Mouse (Mus musculus) liver, embryonic 14.5 days (tissue): ENCODE data around the gene Selplg. TPM values are rescaled to one million over a fixed set of nuclear protein-coding genes. Genes with fewer than 3 reads are reported as not detected.

Experiments
- ATAC-seq: fragments of 200-750 bp; cut with Nextera tagmentation; 2 replicates; pipeline ENCODE4 v1.8.0; 2017; ENCODE audit warnings: moderate number of reproducible peaks, mild to moderate bottlenecking, moderate library complexity; ENCODE audit not compliant: insufficient read depth
- DNase-seq, 3 experiments: peaks; one replicate each; pipeline ENCODE4 v3.0.0-alpha.2; 2012 to 2013; ENCODE audit warnings: low read depth in 3 of 3, low spot score in 3 of 3
- H3K27ac ChIP-seq: fragments of 300-500 bp; sonication (generic); 2 replicates; pipeline ENCODE4 v1.5.1; 2014; ENCODE audit warnings: moderate library complexity, mild to moderate bottlenecking, control low read depth, inconsistent platforms
- H3K27me3 ChIP-seq: fragments of 300-500 bp; sonication (generic); 2 replicates; pipeline ENCODE4 v1.6.1; 2014; ENCODE audit warnings: mild to moderate bottlenecking, low read length, moderate library complexity; ENCODE audit not compliant: control insufficient read depth, insufficient read depth
- H3K36me3 ChIP-seq: fragments of 300-500 bp; sonication (generic); replicated peaks from 2 replicates; pipeline ENCODE4 v1.6.1; 2014; ENCODE audit warnings: low read depth; ENCODE audit not compliant: control insufficient read depth, insufficient read depth
- H3K4me1 ChIP-seq, 2 experiments: fragments of 200-500 bp in 1 of 2; fragments of 300-500 bp in 1 of 2; sonication (generic) in 1 of 2; replicated peaks; 2 replicates each; pipeline ENCODE4 v1.6.1; 2012 to 2014; ENCODE audit warnings: antibody characterized with exemption in 1 of 2, inconsistent platforms in 1 of 2, low read length in 1 of 2; ENCODE audit not compliant: control insufficient read depth in 2 of 2, insufficient read depth in 2 of 2
- H3K4me2 ChIP-seq: fragments of 300-500 bp; sonication (generic); 2 replicates; pipeline ENCODE4 v1.6.1; 2014; ENCODE audit warnings: low read depth, mild to moderate bottlenecking, control low read depth, moderate library complexity
- H3K4me3 ChIP-seq, 2 experiments: fragments of 200-500 bp in 1 of 2; fragments of 300-500 bp in 1 of 2; sonication (generic) in 1 of 2; 2 replicates each; pipeline ENCODE4 v1.5.1; 2012 to 2014; ENCODE audit warnings: low read depth in 2 of 2, low read length in 2 of 2, mild to moderate bottlenecking in 2 of 2, control low read depth in 1 of 2, inconsistent platforms in 1 of 2, moderate library complexity in 1 of 2; ENCODE audit not compliant: insufficient read depth in 1 of 2
- H3K9ac ChIP-seq: fragments of 300-500 bp; sonication (generic); replicated peaks from 2 replicates; pipeline ENCODE4 v1.6.1; 2014; ENCODE audit warnings: mild to moderate bottlenecking, control low read depth, moderate library complexity
- H3K9me3 ChIP-seq: fragments of 300-500 bp; sonication (generic); 2 replicates; pipeline ENCODE4 v1.6.1; 2016; ENCODE audit warnings: low read length, mixed read lengths; ENCODE audit not compliant: control insufficient read depth
- CTCF ChIP-seq: IDR thresholded peaks from 2 replicates; pipeline ENCODE4 v1.5.1; 2016; ENCODE audit warnings: antibody characterized with exemption, low read depth, control low read depth
- EP300 ChIP-seq: IDR thresholded peaks from 2 replicates; pipeline ENCODE4 v1.6.1; 2016; ENCODE audit warnings: antibody characterized with exemption, low read depth
- WGBS: fragments of 180-500 bp; shearing (Covaris S2); extraction: QIAGEN DNeasy Blood & Tissue Kit; methylation state at CpG from one replicate; pipeline ENCODE4 v1.1.7; 2014; ENCODE audit not compliant: insufficient replicate concordance; 5-methylcytosine and 5-hydroxymethylcytosine counted together
- polyA plus RNA-seq, 2 experiments: library from polyadenylated mRNA; depleted of rRNA in 1 of 2; stranded (reverse) in 1 of 2; unstranded in 1 of 2; fragments of >200 nt; fragmentation: Nextera tagmentation in 1 of 2; extraction: Ambion mirVana in 1 of 2; gene quantifications; 2 replicates each; pipeline versions ENCODE4 v1.2.1 to v1.2.3; 2012 to 2014

Gene Selplg
- polyA plus RNA-seq, 2 experiments = 8.8 to 12.5 TPM

GRCm38 (mm10) chr5:113875625-113876024 lies 43.2 kb upstream of the Selplg start:
- Histone ChIP-seq H3K27me3 (no peaks in the 10 kb centered on the region), H3K9me3 (no peaks in the 10 kb centered on the region), H3K4me3 (no peak overlapping the region), H3K36me3 (no peaks in the 10 kb centered on the region), H3K4me1 (peaks cover 0 to 22% of the 10 kb centered on the region in 2 experiments; a peak in 2 of 4 replicates), H3K27ac (no peak overlapping the region), H3K4me2 (no peak overlapping the region), H3K9ac (no peak overlapping the region)
- DNase-seq (no peak), ATAC-seq (no peak)
- WGBS = 73% methylated on average over 4 of the region's 4 CpGs
- TF ChIP-seq CTCF = no peak
- TF ChIP-seq EP300 = no peak

- no peak overlapping the region for H3K9ac ChIP-seq
- peaks cover 0 to 23% of the 10 kb centered on the region in 2 experiments; a peak in 2 of 4 replicates for H3K4me1 ChIP-seq
- ATAC-seq (no peak), DNase-seq (no peak)
- WGBS = 69% methylated on average over 19 of the region's 19 CpGs
- H3K9me3 ChIP-seq = no peaks in the 10 kb centered on the region
- H3K36me3 ChIP-seq = no peaks in the 10 kb centered on the region
- no peak overlapping the region for H3K27ac ChIP-seq
- H3K27me3 ChIP-seq = no peaks in the 10 kb centered on the region
- H3K4me2 ChIP-seq = no peak overlapping the region
- H3K4me3 ChIP-seq = no peak overlapping the region
- TF ChIP-seq EP300 (no peak), CTCF (no peak)
Measured at GRCm38 (mm10) chr5:113874063-113875024, 41.9 kb upstream of the Selplg start.

- H3K4me1 ChIP-seq = peaks cover 0 to 25% of the 10 kb centered on the region in 2 experiments; a peak in 2 of 4 replicates
- H3K27ac ChIP-seq = no peak overlapping the region
- no peaks in the 10 kb centered on the region for H3K36me3 ChIP-seq
- H3K4me2 ChIP-seq = no peak overlapping the region
- no peak overlapping the region for H3K4me3 ChIP-seq
- ATAC-seq (peak; percentile 39; the same call in 1 of the 2 replicates), DNase-seq (peak in 1 of 3 experiments; percentile 36)
- H3K27me3 ChIP-seq = no peaks in the 10 kb centered on the region
- no peaks in the 10 kb centered on the region for H3K9me3 ChIP-seq
- TF ChIP-seq EP300 (no peak), CTCF (no peak)
- 35% methylated on average over 13 of the region's 15 CpGs for WGBS
- H3K9ac ChIP-seq = no peak overlapping the region
Measured at GRCm38 (mm10) chr5:113872936-113873912, 40.8 kb upstream of the Selplg start.

GRCm38 (mm10) chr5:113871903-113872548 lies 39.6 kb upstream of the Selplg start:
- WGBS = 53% methylated on average over 7 of the region's 7 CpGs
- no peak for TF ChIP-seq EP300
- peak; percentile 15; the same call in 1 of the 2 replicates for TF ChIP-seq CTCF
- Histone ChIP-seq H3K9me3 (no peaks in the 10 kb centered on the region), H3K4me2 (no peak overlapping the region), H3K27ac (no peak overlapping the region), H3K4me1 (peaks cover 0 to 23% of the 10 kb centered on the region in 2 experiments; a peak in 2 of 4 replicates), H3K4me3 (no peak overlapping the region), H3K9ac (no peak overlapping the region), H3K36me3 (no peaks in the 10 kb centered on the region), H3K27me3 (no peaks in the 10 kb centered on the region)
- ATAC-seq (peak; percentile 30), DNase-seq (no peak)
